Mouse (Mus musculus) heart, adult 8-10 months (tissue): ENCODE results near the gene Olfr671. TPM values are rescaled to one million over a fixed set of nuclear protein-coding genes. Genes with fewer than 3 reads are reported as not detected.
"Not testable (repeated sequence)": the region's sequence is repeated elsewhere in the genome, so short reads cannot be mapped to it uniquely, and the experiment has no call there.

Experiments used
- DNase-seq: peaks from one replicate; pipeline ENCODE4 v3.0.0; 2022; ENCODE audit warnings: low spot score
- total RNA-seq, 4 experiments: library from RNA; stranded (reverse); gene quantifications; 2 replicates each; pipeline ENCODE4 v1.2.4; 2022

The Olfr671 gene
- total RNA-seq, result not detected

DNA sequence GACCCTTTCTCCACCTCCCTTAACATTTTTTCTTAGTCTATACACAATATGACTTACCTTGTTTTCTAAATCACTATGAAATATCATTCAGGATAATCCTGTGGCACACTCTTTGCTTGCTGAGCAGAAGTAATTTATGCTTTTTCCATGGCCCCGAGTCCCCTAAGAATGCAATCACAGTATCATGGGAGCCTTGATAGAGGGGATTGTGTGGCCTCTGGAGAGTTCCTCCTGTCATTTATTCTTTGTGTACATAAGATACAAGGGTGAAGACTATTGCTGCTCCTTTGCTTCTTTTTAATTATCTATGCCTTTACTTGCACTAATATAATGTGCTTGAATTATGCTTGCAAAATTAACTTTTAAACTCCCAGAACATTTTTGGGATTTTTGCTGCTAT, at the start of gene Olfr671:
Gene Olfr671, minus strand, starts transcription at position 101 of the 400 bp plus-strand sequence.
- no peak for DNase-seq

DNA sequence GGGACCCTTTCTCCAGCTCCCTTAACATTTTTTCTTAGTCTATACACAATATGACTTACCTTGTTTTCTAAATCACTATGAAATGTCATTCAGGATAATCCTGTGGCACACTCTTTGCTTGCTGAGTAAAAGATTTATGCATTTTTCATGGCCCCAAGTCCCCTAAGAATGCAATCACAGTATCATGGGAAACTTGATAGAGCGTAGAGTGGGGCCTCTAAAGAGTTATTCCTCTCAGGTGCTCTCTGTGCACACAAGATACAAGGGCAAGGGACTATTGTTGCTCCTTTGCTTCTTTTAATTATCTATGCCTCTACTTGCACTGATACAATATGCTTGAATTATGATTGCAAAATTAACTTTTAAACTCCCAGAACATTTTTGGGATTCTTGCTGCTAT, 49.4 kb upstream of the Olfr671 start, which contains the start of gene Olfr675:
Gene Olfr675, minus strand, starts transcription at position 101 of the 400 bp plus-strand sequence.
- no peak for DNase-seq

DNA sequence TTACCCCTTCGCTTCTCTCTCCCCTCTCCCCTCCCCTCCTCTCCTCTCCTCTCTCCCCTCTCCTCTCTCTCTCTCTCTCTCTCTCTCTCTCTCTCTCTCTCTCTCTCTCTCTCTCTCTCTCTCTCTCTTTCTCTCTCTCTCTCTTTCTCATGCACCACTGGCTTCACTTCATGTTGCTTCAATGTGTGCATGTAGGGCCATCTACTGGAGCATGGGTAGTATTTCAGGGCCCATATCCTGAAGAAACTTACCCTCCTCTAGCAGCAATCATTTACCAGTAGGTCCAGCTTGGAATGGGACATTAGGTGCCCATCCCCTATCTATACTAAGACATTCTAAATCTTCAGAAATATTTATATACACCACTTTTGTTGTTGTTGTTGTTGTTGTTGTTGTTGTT, 43.6 kb upstream of the Olfr671 start:
- no peak for DNase-seq

DNA sequence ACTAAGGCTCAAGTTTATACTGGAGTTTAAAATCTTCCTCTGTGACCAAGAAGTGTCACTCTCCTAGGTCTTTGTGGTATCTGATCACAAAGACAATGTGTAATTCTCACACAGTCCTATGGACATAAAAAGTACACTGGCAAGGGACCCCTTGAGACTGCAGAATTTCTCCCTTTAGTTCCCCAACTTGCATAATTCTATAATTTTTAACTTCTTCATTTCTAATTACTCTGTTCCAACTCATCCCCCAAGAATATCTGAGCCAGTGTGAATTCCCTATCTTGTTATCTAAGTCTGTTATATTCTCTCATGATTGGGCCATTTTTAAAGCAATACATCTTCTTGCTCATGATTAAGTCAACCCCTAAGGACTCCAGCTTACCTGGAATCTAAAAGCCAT, 23.0 kb upstream of the Olfr671 start, which contains the start of gene Olfr672:
Gene Olfr672, minus strand, starts transcription at position 101 of the 400 bp plus-strand sequence.
- no peak for DNase-seq

DNA sequence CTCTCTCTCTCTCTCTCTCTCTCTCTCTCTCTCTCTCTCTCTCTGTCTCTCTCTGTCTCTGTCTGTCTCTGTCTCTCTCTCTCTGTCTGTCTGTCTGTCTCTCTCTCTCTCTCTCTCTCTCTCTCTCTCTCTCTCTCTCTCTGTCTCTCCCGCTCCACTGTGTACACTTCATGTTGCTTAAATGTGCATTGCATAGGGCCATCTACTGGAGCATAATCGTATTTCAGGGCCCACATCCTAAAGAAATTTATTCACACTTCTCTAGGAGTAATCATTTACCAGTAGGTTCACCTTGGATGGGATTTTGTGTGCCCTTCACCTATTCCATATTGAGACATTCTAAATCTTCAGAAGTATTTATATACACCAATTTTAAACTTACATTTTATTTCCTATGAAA, 6.4 kb downstream of the Olfr671 start:
- DNase-seq, result not testable (repeated sequence)

DNA sequence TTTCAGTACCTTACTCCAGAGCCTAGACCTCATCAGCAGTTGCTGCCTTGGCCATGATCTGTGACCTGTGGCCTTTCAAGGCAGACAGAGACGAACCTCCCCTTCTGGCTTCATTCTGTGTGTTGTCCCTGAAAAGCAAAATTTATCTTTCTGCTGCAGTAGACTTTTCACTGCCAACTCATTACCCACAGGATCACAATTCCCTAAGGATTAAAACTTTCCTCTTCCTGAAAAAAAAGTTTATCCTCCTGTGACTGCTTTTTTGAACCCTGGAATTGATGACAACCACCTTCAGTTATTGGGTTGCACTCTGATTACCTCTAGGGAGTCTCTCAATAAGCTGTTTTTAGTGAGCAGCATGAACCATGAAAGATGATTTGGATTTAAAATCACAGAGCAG, 16.4 kb downstream of the Olfr671 start, which contains the start of gene Olfr670:
Gene Olfr670, minus strand, starts transcription at position 101 of the 400 bp plus-strand sequence.
- DNase-seq, result no peak

DNA sequence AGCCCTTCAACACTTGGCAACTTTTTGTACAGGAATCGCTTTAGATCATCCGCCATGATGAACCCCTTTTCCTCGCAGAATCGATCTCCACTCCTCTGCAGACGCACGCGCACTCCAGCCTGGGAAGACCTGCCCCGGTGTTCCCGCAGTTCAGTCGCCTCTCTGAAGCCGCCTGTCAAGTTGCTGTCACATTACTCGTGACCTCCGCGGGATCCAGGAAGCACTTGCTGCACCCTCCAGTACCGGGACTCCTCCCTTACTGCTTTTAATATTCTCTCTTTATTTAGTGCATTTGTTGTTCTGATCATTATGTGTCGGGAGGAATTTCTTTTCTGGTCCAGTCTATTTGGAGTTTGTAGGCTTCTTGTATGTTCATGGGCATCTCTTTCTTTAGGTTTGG, 28.7 kb downstream of the Olfr671 start:
- not testable (repeated sequence) for DNase-seq

DNA sequence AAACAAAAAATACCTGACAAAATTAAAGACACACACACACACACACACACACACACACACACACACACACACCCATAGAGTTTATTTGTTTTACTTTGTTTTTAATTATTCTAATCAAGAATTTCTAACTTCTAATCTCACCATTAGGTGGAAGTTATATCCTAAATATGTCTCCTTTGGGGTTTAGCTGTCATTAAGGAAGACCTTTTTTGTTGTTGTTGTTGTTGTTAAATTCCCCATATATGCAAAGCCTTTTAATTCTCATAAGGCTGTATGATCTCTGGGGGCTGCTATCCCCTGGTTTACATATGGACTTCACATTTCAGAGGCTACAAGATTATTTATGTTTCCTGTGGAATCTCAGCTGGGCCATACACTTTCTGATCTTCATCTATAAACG, 45.0 kb downstream of the Olfr671 start, which contains the start of gene Olfr669:
Gene Olfr669, plus strand, starts transcription at position 301 of the 400 bp plus-strand sequence.
- no peak for DNase-seq

DNA sequence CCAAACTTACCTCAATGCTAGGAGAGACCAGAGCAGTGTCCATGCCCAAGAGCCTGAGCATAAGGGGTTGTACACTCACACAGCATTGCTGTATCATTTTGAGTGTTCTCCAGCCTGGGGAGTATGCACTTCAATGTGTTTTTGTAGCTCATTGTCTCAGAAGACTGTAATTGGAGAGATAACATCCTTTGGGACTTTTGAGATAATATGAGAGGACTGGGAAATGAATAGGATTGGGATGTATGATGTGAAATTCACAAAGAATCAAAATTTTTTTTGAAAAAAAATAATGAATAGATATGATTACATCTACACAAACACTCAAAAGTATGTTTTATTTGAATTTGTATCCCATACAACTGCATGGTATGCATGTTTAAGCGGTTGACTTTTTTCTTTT, 51.0 kb downstream of the Olfr671 start, which contains the start of gene Olfr668:
Gene Olfr668, minus strand, starts transcription at position 101 of the 400 bp plus-strand sequence.
- no peak for DNase-seq

Other genes starting within 250 kb of the Olfr671 start
- not detected for gene Usp17le, start 201.7 kb downstream of the Olfr671 start, total RNA-seq
- not detected for gene Usp17lb, start 136.5 kb downstream of the Olfr671 start, total RNA-seq
- not detected for gene Usp17la, start 122.1 kb downstream of the Olfr671 start, total RNA-seq
- gene Olfr665, start 101.1 kb downstream of the Olfr671 start, total RNA-seq, result not detected
- not detected for gene Olfr666, start 83.2 kb downstream of the Olfr671 start, total RNA-seq
- gene Olfr667, start 57.6 kb downstream of the Olfr671 start, total RNA-seq, result not detected
- not detected for gene Olfr668, start 51.1 kb downstream of the Olfr671 start, total RNA-seq
- not detected for gene Olfr669, start 44.9 kb downstream of the Olfr671 start, total RNA-seq
- gene Olfr670, start 16.5 kb downstream of the Olfr671 start, total RNA-seq, result not detected
- gene Olfr672, start 22.9 kb upstream of the Olfr671 start, total RNA-seq, result not detected
- not detected for gene Olfr675, start 49.3 kb upstream of the Olfr671 start, total RNA-seq
- not detected for gene Olfr676, start 53.6 kb upstream of the Olfr671 start, total RNA-seq
- gene Olfr677, start 72.2 kb upstream of the Olfr671 start, total RNA-seq, result not detected
- gene Olfr678, start 85.3 kb upstream of the Olfr671 start, total RNA-seq, result not detected
- not detected for gene Olfr679, start 102.1 kb upstream of the Olfr671 start, total RNA-seq
- not detected for gene Olfr680-ps1, start 113.7 kb upstream of the Olfr671 start, total RNA-seq
- gene Olfr681, start 137.7 kb upstream of the Olfr671 start, total RNA-seq, result not detected
- not detected for gene Olfr683, start 167.9 kb upstream of the Olfr671 start, total RNA-seq
- not detected for gene Olfr684, start 184.5 kb upstream of the Olfr671 start, total RNA-seq
- not detected for gene Olfr685, start 206.9 kb upstream of the Olfr671 start, total RNA-seq
- gene Olfr686, start 228.4 kb upstream of the Olfr671 start, total RNA-seq, result not detected